Mouse (Mus musculus): Measurements from ENCODE around the gene Btnl9. TPM values are rescaled to one million over a fixed set of nuclear protein-coding genes. Genes with fewer than 3 reads are reported as not detected.

Gene Btnl9
- polyA plus RNA-seq, 1 experiment = 3.0 TPM

DNA sequence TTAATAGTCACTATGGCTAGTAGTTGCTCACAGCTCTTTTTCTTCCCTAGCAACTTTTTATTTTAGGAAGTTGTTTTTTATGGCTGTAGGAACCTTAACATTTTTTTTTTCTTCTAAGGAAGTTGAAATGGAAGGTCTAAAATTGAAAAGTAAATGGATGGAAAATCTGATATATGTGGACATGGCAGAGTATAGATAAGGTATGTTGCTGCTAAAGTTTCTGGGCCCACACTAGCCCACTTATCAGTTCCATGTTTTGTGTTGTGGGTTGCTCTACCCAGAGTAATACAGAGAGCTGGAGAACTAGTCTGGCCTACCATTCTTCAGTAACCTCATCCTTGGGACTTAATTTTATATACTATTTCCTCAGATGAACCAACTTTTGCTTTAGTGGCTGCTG is 25.6 kb upstream of the Btnl9 start:
- TF ChIP-seq CTCF (IDR thresholded peaks at IDR 0.05; ENCODE audit: borderline replicate concordance, control insufficient read depth, extremely low read depth, insufficient read depth, low read length, poor library complexity) (no peak), POLR2A (IDR thresholded peaks at IDR 0.05; ENCODE audit: control insufficient read depth, extremely low read depth, insufficient read depth, low read length, poor library complexity) (no peak)
- Histone ChIP-seq H3K27me3 (ENCODE audit: control insufficient read depth, insufficient read depth, low read length) (no peaks in the 10 kb centered on the region), H3K27ac (ENCODE audit: control insufficient read depth, insufficient read depth, low read length) (no peak overlapping the region), H3K4me1 (replicated peaks; ENCODE audit: control insufficient read depth, insufficient read depth, low read length) (no peaks in the 10 kb centered on the region), H3K4me3 (ENCODE audit: control insufficient read depth, insufficient read depth, low read length) (no peak overlapping the region), H3K36me3 (ENCODE audit: control insufficient read depth, insufficient read depth, low read length) (peaks cover 46% of the 10 kb centered on the region)
- no peak for DNase-seq

DNA sequence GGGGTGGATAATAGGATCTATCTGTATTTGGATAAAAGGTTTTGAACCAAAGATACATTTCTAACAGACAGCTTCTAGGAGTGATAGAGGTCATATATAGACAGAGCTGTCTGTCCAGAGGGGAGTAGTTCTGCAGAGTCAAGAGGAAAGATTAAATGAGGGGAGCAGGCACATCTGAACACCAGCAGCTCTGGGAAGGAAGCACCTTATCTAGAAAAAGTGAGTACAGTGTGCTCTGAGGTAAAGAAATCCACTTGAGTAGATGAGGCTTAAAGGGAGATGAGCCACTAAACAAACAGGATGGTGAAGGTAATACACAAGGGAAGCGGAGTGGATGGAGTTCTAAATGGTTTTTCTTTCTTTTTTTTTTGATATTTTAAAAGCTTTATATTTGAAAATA is 20.5 kb upstream of the Btnl9 start:
- H3K27ac ChIP-seq (ENCODE audit: control insufficient read depth, insufficient read depth, low read length) = no peak overlapping the region
- DNase-seq = no peak
- peaks cover 5% of the 10 kb centered on the region; the same call in 1 of the 2 replicates for H3K36me3 ChIP-seq (ENCODE audit: control insufficient read depth, insufficient read depth, low read length)
- no peak overlapping the region for H3K4me3 ChIP-seq (ENCODE audit: control insufficient read depth, insufficient read depth, low read length)
- TF ChIP-seq POLR2A (IDR thresholded peaks at IDR 0.05; ENCODE audit: control insufficient read depth, extremely low read depth, insufficient read depth, low read length, poor library complexity) = no peak
- 92% methylated on average over 1 of the region's 1 CpGs for WGBS
- H3K27me3 ChIP-seq (ENCODE audit: control insufficient read depth, insufficient read depth, low read length) = no peaks in the 10 kb centered on the region
- peaks cover 3% of the 10 kb centered on the region for H3K4me1 ChIP-seq (replicated peaks; ENCODE audit: control insufficient read depth, insufficient read depth, low read length)

DNA sequence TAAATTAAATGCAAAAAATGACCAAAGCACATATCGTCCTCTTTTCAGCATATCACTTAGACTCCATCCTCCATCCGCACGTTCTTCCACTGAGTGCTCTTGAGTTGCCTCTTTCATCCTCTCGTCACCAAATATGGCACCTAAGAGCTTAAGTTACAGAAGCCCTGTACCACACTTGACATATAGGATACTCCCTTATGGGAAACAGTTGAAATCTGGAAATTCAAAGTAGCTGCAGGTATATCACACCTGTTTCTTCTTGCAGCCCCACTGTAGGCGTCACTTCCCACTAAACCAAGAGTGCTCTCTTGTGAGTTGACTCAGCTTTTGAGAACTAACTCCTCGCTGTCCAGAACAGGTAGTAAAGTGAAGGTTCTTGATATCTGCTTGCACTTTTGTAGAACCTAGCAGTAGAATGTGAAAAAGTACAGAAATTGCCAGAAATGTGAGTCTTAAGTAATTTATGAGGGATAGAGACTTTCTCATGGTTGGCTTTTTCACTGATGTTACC is 18.2 kb upstream of the Btnl9 start:
- H3K4me3 ChIP-seq (ENCODE audit: control insufficient read depth, insufficient read depth, low read length) = no peak overlapping the region
- H3K4me1 ChIP-seq (replicated peaks; ENCODE audit: control insufficient read depth, insufficient read depth, low read length) = peaks cover 6% of the 10 kb centered on the region
- no peak for DNase-seq
- WGBS = 76% methylated on average over 6 of the region's 6 CpGs
- no peak overlapping the region for H3K27ac ChIP-seq (ENCODE audit: control insufficient read depth, insufficient read depth, low read length)
- TF ChIP-seq POLR2A (IDR thresholded peaks at IDR 0.05; ENCODE audit: control insufficient read depth, extremely low read depth, insufficient read depth, low read length, poor library complexity) (no peak), CTCF (IDR thresholded peaks at IDR 0.05; ENCODE audit: borderline replicate concordance, control insufficient read depth, extremely low read depth, insufficient read depth, low read length, poor library complexity) (no peak)
- peaks cover 5% of the 10 kb centered on the region; the same call in 1 of the 2 replicates for H3K36me3 ChIP-seq (ENCODE audit: control insufficient read depth, insufficient read depth, low read length)
- no peaks in the 10 kb centered on the region for H3K27me3 ChIP-seq (ENCODE audit: control insufficient read depth, insufficient read depth, low read length)

DNA sequence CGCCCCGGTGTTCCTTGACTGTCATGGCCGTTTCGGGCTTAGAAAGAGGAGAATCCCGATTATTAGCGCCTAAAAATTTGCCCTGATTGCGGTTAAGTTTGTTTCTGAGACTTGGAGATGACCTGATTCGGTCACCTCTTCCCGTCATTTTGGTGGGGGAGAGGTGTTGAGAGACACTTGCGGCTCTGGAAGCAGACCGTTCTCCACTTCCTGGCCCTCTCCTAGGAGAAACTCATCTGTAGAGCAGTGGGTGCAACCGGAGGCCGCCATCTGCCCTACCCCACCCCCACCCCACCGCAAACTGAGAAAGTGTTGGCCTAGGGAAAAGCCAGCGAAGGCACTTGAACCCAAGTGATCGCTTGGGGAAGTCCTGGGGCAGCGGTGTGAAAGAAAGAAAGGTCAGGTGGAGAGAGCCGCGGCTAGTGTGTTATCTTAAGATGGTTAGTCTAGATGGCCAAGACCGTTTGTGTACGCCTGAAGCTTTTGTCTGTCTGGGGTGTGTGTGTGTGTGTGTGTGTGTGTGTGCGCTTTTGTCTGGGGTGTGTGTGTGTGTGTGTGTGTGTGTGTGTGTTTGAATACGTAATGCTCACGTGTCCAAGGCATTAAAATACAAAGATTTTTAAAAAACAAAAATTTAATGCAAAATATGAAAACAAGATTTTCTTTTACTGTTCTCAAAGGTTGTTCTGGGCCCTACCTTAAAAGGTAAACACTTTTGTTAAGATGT is 17.0 kb upstream of the Btnl9 start:
- H3K4me1 ChIP-seq (replicated peaks; ENCODE audit: control insufficient read depth, insufficient read depth, low read length) = peaks cover 6% of the 10 kb centered on the region
- TF ChIP-seq POLR2A (IDR thresholded peaks at IDR 0.05; ENCODE audit: control insufficient read depth, extremely low read depth, insufficient read depth, low read length, poor library complexity) (no peak; the same call in 1 of the 2 replicates), CTCF (IDR thresholded peaks at IDR 0.05; ENCODE audit: borderline replicate concordance, control insufficient read depth, extremely low read depth, insufficient read depth, low read length, poor library complexity) (no peak)
- under 1% methylated on average over 24 of the region's 24 CpGs for WGBS

DNA sequence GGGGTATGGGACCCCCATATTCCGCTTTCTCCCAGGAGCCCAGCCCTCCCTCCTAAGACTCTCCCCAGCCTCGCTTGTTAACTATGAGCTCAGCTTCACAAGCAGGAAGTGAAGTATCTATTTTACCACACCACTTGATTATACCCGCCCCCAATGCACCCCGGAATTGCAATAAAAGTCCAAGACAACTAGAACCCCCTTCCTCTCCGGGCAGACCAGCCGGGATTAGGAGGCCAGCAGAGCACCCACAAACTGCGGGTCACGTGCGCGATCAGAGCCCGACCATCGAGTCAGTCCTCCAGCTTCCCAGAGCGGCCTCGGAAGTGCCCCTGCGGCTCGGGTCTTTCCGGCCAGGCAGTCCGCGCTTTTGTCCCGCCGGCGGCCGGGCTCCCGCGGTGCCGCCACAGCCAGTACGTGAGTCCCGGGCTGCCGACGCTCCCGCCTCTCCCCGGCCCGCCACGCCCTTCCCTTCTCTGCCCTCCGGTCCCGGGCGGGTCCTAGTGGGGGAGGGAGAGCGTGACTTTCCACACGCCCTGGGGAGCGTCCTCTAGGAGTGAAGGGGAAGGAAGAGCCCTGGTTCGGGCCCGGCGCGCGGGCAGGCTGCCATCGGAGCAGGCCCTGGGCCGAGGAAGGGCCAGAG is 16.3 kb upstream of the Btnl9 start, which contains the start of gene Zfp62:
Zfp62 (plus strand) TSS at position 164 of the 640 bp plus-strand sequence.
- Histone ChIP-seq H3K27me3 (ENCODE audit: control insufficient read depth, insufficient read depth, low read length) (no peaks in the 10 kb centered on the region), H3K4me1 (replicated peaks; ENCODE audit: control insufficient read depth, insufficient read depth, low read length) (peaks cover 6% of the 10 kb centered on the region), H3K27ac (ENCODE audit: control insufficient read depth, insufficient read depth, low read length) (peak within 1 kb of the TSS; percentile 91), H3K36me3 (ENCODE audit: control insufficient read depth, insufficient read depth, low read length) (peaks cover 5% of the 10 kb centered on the region; the same call in 1 of the 2 replicates), H3K4me3 (ENCODE audit: control insufficient read depth, insufficient read depth, low read length) (peak within 1 kb of the TSS; percentile 97)
- under 1% methylated on average over 47 of the region's 47 CpGs for WGBS
- DNase-seq = peak; percentile 91
- TF ChIP-seq POLR2A (IDR thresholded peaks at IDR 0.05; ENCODE audit: control insufficient read depth, extremely low read depth, insufficient read depth, low read length, poor library complexity) (peak; percentile 57), CTCF (IDR thresholded peaks at IDR 0.05; ENCODE audit: borderline replicate concordance, control insufficient read depth, extremely low read depth, insufficient read depth, low read length, poor library complexity) (no peak)

More for the DNA sequence above, 17.0 kb upstream of the Btnl9 start:
- Histone ChIP-seq H3K36me3 (ENCODE audit: control insufficient read depth, insufficient read depth, low read length) (peaks cover 5% of the 10 kb centered on the region; the same call in 1 of the 2 replicates), H3K4me3 (ENCODE audit: control insufficient read depth, insufficient read depth, low read length) (peak overlapping the region; percentile 97), H3K27me3 (ENCODE audit: control insufficient read depth, insufficient read depth, low read length) (no peaks in the 10 kb centered on the region), H3K27ac (ENCODE audit: control insufficient read depth, insufficient read depth, low read length) (peak overlapping the region; percentile 91)
- no peak for DNase-seq

DNA sequence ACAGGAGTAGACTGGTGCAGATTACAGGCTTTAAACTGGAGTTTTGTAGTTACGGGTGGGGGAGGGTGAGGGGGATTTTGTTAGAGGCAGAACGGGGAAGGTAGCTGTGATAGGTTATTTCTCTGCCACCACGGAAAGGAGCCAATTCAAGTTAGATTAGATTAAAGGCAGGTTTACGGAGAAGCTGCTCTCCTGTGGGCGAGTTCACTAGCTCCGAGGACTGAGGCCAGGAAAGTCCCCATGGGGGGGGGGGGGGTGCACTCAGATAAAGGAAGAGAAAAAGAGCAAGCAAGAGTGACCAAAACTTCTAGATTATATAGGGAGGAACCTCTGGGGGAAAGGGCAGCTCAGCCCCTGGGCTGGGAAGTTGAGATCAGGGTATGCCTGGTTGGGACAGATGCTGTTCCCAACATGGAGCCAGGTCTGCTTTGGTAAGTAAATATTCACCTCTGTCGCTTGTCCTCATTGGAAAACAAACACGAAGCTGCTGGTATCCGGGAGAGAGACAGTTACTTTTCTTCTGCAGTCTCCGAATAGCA is 15.6 kb upstream of the Btnl9 start:
- peaks cover 5% of the 10 kb centered on the region; the same call in 1 of the 2 replicates for H3K36me3 ChIP-seq (ENCODE audit: control insufficient read depth, insufficient read depth, low read length)
- H3K27me3 ChIP-seq (ENCODE audit: control insufficient read depth, insufficient read depth, low read length) = no peaks in the 10 kb centered on the region
- peak overlapping the region; percentile 97 for H3K4me3 ChIP-seq (ENCODE audit: control insufficient read depth, insufficient read depth, low read length)
- DNase-seq = no peak
- under 1% methylated on average over 10 of the region's 10 CpGs for WGBS
- peak overlapping the region; percentile 91 for H3K27ac ChIP-seq (ENCODE audit: control insufficient read depth, insufficient read depth, low read length)
- H3K4me1 ChIP-seq (replicated peaks; ENCODE audit: control insufficient read depth, insufficient read depth, low read length) = peaks cover 6% of the 10 kb centered on the region
- TF ChIP-seq CTCF (IDR thresholded peaks at IDR 0.05; ENCODE audit: borderline replicate concordance, control insufficient read depth, extremely low read depth, insufficient read depth, low read length, poor library complexity) = no peak
- no peak for TF ChIP-seq POLR2A (IDR thresholded peaks at IDR 0.05; ENCODE audit: control insufficient read depth, extremely low read depth, insufficient read depth, low read length, poor library complexity)
